Mouse (Mus musculus) lung, postnatal 0 days (tissue): Measurements from ENCODE around the gene B130006D01Rik. TPM values are rescaled to one million over a fixed set of nuclear protein-coding genes. Genes with fewer than 3 reads are reported as not detected.

ENCODE experiments used
- ATAC-seq: fragments of 200-750 bp; cut with Nextera tagmentation; 2 replicates; pipeline ENCODE4 v1.8.0; 2017; ENCODE audit warnings: moderate library complexity
- DNase-seq: peaks from one replicate; pipeline ENCODE4 v3.0.0-alpha.2; 2016; ENCODE audit warnings: low spot score
- H3K27ac ChIP-seq: fragments of 300-500 bp; sonication (generic); 2 replicates; pipeline ENCODE4 v1.5.1; 2014; ENCODE audit warnings: antibody characterized with exemption, mild to moderate bottlenecking, low read length, mixed read lengths
- H3K27me3 ChIP-seq: fragments of 300-500 bp; sonication (generic); replicated peaks from 2 replicates; pipeline ENCODE4 v1.6.1; 2014; ENCODE audit warnings: low read length, mixed read lengths; ENCODE audit not compliant: insufficient read depth
- H3K36me3 ChIP-seq: fragments of 300-500 bp; sonication (generic); 2 replicates; pipeline ENCODE4 v1.6.1; 2014; ENCODE audit warnings: low read length, mixed read lengths; ENCODE audit not compliant: insufficient read depth
- H3K4me1 ChIP-seq: fragments of 300-500 bp; sonication (generic); 2 replicates; pipeline ENCODE4 v1.6.1; 2014; ENCODE audit warnings: antibody characterized with exemption, low read depth, low read length, mixed read lengths; ENCODE audit not compliant: insufficient read depth
- H3K4me2 ChIP-seq: fragments of 300-500 bp; sonication (generic); replicated peaks from 2 replicates; pipeline ENCODE4 v1.6.1; 2014; ENCODE audit warnings: low read depth, mild to moderate bottlenecking, low read length, moderate library complexity, mixed read lengths
- H3K4me3 ChIP-seq: fragments of 300-500 bp; sonication (generic); 2 replicates; pipeline ENCODE4 v1.5.1; 2014; ENCODE audit warnings: low read depth, low read length
- H3K9ac ChIP-seq: fragments of 300-500 bp; sonication (generic); replicated peaks from 2 replicates; pipeline ENCODE4 v1.6.1; 2014; ENCODE audit warnings: low read depth, mild to moderate bottlenecking
- H3K9me3 ChIP-seq: fragments of 300-500 bp; sonication (generic); 2 replicates; pipeline ENCODE4 v1.6.1; 2016; ENCODE audit warnings: low read length, mixed read lengths
- CTCF ChIP-seq: IDR thresholded peaks from 2 replicates; pipeline ENCODE4 v1.5.1; 2016; ENCODE audit warnings: antibody characterized with exemption, mild to moderate bottlenecking
- EP300 ChIP-seq: IDR thresholded peaks from 2 replicates; pipeline ENCODE4 v1.6.1; 2016; ENCODE audit warnings: antibody characterized with exemption, mild to moderate bottlenecking, control low read depth
- WGBS: fragments of 180-500 bp; shearing (Covaris S2); extraction: QIAGEN DNeasy Blood & Tissue Kit; methylation state at CpG from one replicate; pipeline ENCODE4 v1.1.7; 2014; 5-methylcytosine and 5-hydroxymethylcytosine counted together
- polyA plus RNA-seq: library from polyadenylated mRNA; unstranded; fragments of >200 nt; fragmentation: Nextera tagmentation; extraction: Ambion mirVana; gene quantifications from 2 replicates; pipeline ENCODE4 v1.2.1, GENCODE M21; 2015

B130006D01Rik gene
- polyA plus RNA-seq, 1 experiment from 2014 or later = 0.42 TPM

DNA sequence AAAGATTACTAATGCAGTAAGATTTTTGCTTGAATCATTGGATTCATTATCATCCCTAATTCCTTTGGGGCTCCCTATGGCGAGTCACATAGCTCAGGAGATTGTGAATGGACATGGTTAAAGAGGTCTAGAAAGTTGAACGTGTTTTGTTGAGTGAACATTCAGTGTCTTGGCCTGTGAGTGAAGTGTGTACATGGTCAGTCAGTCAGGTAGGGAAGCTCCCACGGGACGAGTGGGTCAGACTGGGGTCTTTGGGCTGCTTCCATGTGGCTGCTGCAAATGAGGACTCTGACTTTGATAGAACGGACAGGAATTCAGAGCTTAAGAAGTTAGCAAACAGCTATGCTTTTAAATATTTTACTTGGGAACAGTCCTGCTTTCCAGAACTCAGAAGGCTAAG is 37.1 kb downstream of the B130006D01Rik start:
- Histone ChIP-seq H3K27me3 (no peaks in the 10 kb centered on the region), H3K27ac (no peak overlapping the region), H3K4me2 (no peak overlapping the region), H3K36me3 (0 out of 2 replicates have a peak, but pooled peaks cover 8% of the 10 kb centered on the region), H3K4me1 (no peaks in the 10 kb centered on the region), H3K9ac (no peak overlapping the region), H3K9me3 (no peaks in the 10 kb centered on the region), H3K4me3 (no peak overlapping the region)
- WGBS = 81% methylated on average over 5 of the region's 5 CpGs
- no peak for TF ChIP-seq EP300
- no peak for TF ChIP-seq CTCF
- ATAC-seq (no peak), DNase-seq (no peak)

DNA sequence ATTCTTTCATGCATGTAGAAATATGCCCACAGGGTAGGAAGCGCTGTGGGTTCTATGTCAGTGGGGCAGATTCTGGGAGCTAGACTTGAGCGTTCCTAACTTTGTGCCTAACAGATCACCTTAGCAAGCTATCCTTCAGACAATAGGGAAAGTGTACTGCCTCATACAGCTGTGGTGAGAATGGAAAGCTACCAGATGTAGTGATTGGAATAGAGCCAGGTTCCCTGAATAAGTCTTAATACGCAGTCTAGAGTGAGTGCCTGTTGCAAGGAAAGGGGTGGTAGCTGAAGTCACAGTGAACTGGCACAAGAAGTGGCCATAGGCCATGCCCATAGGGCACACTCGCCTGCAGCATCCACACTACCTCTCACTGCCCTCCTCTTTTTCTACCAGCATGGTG is 39.6 kb downstream of the B130006D01Rik start:
- peak; percentile 58 for DNase-seq
- TF ChIP-seq CTCF = no peak
- TF ChIP-seq EP300 = no peak

DNA sequence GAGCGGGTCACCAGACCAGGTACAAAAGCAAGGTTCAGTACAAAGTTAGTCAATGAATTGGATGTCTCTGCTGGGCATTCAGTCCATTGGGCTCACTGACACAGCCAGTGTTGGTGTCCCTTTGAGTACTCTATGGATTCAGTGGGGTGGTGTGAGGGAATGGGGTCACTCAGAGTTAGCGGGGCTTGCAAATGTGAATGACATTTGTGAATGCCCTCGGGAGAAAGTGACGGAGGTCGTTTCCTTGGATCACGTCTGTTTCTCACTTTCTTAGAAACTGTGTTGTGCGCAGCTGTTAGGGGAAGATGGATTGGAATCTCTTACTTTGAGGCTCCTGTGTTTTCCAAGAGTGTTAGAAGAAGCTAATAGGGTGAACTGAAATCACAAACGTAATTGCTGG is 41.4 kb downstream of the B130006D01Rik start:
- no peak for TF ChIP-seq CTCF
- TF ChIP-seq EP300 = no peak
- ATAC-seq = no peak
- H3K27ac ChIP-seq = no peak overlapping the region
- H3K4me3 ChIP-seq = no peak overlapping the region
- H3K9ac ChIP-seq = no peak overlapping the region
- no peak for DNase-seq
- H3K27me3 ChIP-seq = no peaks in the 10 kb centered on the region
- no peak overlapping the region for H3K4me2 ChIP-seq
- H3K4me1 ChIP-seq = no peaks in the 10 kb centered on the region
- H3K36me3 ChIP-seq = 0 out of 2 replicates have a peak, but pooled peaks cover 3% of the 10 kb centered on the region
- whole genome bisulfite sequencing = 83% methylated on average over 8 of the region's 8 CpGs
- H3K9me3 ChIP-seq = no peaks in the 10 kb centered on the region

More for the DNA sequence above, 39.6 kb downstream of the B130006D01Rik start:
- H3K4me1 ChIP-seq = no peaks in the 10 kb centered on the region
- H3K27ac ChIP-seq = no peak overlapping the region
- no peak overlapping the region for H3K9ac ChIP-seq
- no peak overlapping the region for H3K4me3 ChIP-seq
- no peak for ATAC-seq
- H3K36me3 ChIP-seq = 0 out of 2 replicates have a peak, but pooled peaks cover 3% of the 10 kb centered on the region
- no peaks in the 10 kb centered on the region for H3K27me3 ChIP-seq
- H3K4me2 ChIP-seq = no peak overlapping the region
- WGBS = 73% methylated on average over 4 of the region's 4 CpGs
- H3K9me3 ChIP-seq = no peaks in the 10 kb centered on the region

DNA sequence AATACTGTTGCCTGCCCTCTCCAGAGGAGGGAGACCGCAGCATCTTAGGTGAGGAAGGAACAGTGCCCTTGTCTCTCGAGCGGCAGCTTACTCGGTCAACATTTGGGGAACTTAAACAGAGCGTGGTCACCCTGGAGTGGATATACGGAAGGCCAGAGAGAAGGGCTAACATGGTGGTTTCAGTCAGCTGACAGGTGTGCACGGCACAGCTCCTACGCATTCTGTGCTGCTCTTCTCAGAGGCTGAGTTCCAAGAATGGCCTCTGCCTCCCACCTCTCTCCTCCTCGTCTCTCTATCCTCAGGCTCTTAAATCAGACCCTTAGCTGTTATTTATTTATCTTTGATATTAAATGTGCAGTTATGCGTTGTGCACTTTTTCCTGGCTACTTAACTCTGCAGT is 41.9 kb downstream of the B130006D01Rik start:
- 58% methylated on average over 10 of the region's 10 CpGs for WGBS
- no peak overlapping the region for H3K27ac ChIP-seq

DNA sequence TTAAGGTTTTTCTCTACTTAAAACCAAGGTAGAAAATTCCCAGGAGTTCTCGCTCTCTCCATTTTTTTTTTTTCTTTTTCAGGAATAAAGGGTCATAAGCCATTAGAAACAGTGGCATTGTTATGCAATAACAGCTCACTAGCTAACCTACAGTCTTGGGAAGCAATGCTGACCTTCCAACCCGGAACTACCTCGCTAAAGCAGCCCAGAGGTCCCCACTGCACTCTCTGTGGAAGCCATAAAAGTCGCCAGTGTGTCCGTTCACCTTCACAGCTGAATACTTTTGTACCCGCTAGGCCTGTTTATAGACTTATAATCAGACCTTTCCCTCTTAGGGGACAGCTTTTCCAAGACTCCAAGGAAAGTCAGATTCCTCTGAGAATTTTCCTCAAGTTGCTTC is 44.9 kb downstream of the B130006D01Rik start:
- H3K27me3 ChIP-seq = no peaks in the 10 kb centered on the region
- 87% methylated on average over 6 of the region's 6 CpGs for WGBS
- no peak for TF ChIP-seq CTCF
- TF ChIP-seq EP300 = no peak

More for the DNA sequence above, 41.9 kb downstream of the B130006D01Rik start:
- H3K9me3 ChIP-seq = no peaks in the 10 kb centered on the region
- no peak for DNase-seq
- no peak for TF ChIP-seq CTCF
- no peak for TF ChIP-seq EP300
- no peaks in the 10 kb centered on the region for H3K4me1 ChIP-seq
- no peak overlapping the region for H3K4me3 ChIP-seq
- H3K4me2 ChIP-seq = no peak overlapping the region
- no peak; the same call in 1 of the 2 replicates for ATAC-seq
- H3K27me3 ChIP-seq = no peaks in the 10 kb centered on the region
- H3K36me3 ChIP-seq = 0 out of 2 replicates have a peak, but pooled peaks cover 3% of the 10 kb centered on the region
- no peak overlapping the region for H3K9ac ChIP-seq

DNA sequence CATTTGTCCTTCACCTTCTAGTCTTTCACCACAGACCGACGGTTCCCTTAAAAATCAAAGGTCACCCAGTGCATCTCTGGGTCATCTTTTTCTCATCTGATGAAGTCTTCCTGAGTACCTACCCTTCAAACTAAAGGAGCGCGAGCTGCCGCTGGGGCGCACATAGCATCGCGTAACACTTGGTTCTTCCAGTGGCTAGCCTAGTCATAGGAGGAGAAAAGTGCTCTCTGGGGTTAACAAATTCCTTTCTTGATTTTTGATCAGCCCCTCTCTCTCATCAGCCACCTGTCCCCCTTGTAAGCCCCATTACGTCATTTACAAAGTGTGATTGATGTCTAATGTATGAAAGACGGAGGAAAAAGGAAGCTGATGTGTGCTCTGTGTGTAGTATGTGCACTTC is 45.8 kb downstream of the B130006D01Rik start:
- H3K27ac ChIP-seq = no peak overlapping the region
- no peak for DNase-seq
- TF ChIP-seq CTCF (no peak), EP300 (no peak)
- no peaks in the 10 kb centered on the region for H3K27me3 ChIP-seq
- H3K4me1 ChIP-seq = no peaks in the 10 kb centered on the region
- no peak overlapping the region for H3K4me3 ChIP-seq
- no peak overlapping the region for H3K4me2 ChIP-seq
- H3K9ac ChIP-seq = no peak overlapping the region
- WGBS = 83% methylated on average over 10 of the region's 10 CpGs
- no peaks in the 10 kb centered on the region for H3K9me3 ChIP-seq
- no peak for ATAC-seq
- H3K36me3 ChIP-seq = no peaks in the 10 kb centered on the region

More for the DNA sequence above, 44.9 kb downstream of the B130006D01Rik start:
- Histone ChIP-seq H3K4me3 (no peak overlapping the region), H3K9ac (no peak overlapping the region), H3K27ac (no peak overlapping the region), H3K4me2 (no peak overlapping the region), H3K9me3 (no peaks in the 10 kb centered on the region), H3K4me1 (no peaks in the 10 kb centered on the region), H3K36me3 (0 out of 2 replicates have a peak, but pooled peaks cover 3% of the 10 kb centered on the region)
- DNase-seq (no peak), ATAC-seq (no peak)
